Mouse (Mus musculus) urinary bladder, postnatal 4 days (tissue): ENCODE measurements around the gene Anxa8.

Experiments used
- DNase-seq, 2 experiments: peaks; one replicate each; pipeline ENCODE4 v3.0.0; 2021 to 2022; ENCODE audit warnings: low spot score in 2 of 2

Anxa8 gene

GRCm38 (mm10) chr14:34119046-34119723 is 33.4 kb downstream of the Anxa8 start:
- no peak for DNase-seq

DNA sequence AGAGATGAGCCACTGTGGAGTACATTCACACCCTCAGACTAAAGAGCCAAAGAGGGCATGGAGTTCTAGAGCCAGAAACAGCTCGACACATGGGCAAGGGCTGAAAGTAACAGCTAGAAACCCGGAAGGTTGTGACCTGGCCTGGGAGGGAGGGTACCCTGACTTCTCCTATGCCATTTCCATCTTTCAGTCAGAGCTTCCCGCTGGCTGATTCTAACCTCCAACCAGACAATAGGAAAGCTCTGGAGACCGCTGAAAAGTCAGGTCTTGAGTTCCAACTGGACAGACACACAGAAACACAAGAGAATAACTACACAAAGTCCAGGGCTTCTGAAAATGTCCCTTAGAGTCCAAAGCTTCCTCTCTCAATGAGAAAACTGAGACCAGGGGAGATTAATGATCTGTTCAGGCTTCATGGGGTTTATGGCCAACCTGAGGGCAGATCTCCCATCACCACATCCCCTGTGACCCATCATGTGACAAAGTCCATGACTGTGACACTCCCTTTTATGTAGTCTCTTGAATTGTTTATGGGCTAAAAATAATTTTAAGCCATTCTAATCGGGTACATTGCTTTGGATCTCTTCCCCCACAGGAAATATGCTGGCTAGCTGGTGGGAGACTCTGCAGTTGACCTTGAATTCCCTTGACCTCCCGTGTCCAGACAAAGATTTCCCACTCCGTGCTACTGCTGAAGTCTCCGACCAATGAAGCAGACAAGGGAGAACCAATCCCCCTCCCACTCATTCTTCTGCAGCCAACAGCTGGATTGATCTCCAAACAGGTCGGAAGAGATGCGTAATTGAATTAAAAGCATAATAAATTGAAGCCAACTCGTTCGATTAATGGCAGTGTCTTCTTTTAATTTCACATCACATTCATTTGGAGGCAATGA is 34.5 kb downstream of the Anxa8 start:
- DNase-seq: no peak

DNA sequence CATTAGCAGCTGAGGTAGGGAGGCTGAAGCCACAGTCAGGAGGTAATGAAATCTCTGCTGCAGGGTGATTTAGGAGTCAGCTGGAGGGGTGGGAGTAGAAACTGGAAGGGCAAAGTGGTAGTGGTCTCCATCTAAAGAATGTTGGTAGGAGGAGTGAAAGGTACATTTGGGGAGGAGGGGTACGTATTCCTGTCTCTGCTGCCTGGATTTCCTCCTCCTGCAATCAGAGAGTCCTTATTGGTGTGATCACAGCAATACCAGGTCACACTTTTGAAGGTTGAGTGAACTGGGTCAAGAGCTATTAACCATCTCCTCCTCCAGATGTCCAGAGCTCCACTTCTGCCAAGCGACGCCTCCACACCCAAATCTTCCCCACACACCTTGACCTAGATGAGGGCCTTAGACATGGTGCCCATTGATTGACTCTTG is 35.2 kb downstream of the Anxa8 start:
- no peak for DNase-seq

DNA sequence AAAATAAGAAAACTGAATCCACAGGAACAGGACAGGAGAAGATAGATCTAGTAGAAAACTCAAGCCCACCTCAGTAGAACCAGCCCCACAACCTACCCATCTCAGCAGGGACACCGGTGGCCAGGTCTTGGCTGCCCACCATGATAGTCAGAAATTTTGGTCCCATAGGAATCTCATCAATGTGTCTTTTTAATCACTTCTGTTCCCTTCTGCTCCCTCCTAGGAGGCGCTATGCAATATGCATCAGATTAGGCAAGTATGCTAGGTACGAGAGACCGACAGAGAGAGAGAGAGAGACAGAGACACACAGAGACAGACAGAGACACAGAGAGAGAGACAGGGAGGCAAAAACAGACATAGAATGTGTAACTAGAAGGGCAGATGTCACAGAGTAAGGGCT is 35.9 kb downstream of the Anxa8 start:
- DNase-seq: no peak

- DNase-seq: no peak
Measured at GRCm38 (mm10) chr14:34131216-34131615, 45.4 kb downstream of the Anxa8 start.

- peak in 1 of 2 experiments; percentile 10 for DNase-seq
Measured at GRCm38 (mm10) chr14:34135391-34135790, 49.6 kb downstream of the Anxa8 start.

DNA sequence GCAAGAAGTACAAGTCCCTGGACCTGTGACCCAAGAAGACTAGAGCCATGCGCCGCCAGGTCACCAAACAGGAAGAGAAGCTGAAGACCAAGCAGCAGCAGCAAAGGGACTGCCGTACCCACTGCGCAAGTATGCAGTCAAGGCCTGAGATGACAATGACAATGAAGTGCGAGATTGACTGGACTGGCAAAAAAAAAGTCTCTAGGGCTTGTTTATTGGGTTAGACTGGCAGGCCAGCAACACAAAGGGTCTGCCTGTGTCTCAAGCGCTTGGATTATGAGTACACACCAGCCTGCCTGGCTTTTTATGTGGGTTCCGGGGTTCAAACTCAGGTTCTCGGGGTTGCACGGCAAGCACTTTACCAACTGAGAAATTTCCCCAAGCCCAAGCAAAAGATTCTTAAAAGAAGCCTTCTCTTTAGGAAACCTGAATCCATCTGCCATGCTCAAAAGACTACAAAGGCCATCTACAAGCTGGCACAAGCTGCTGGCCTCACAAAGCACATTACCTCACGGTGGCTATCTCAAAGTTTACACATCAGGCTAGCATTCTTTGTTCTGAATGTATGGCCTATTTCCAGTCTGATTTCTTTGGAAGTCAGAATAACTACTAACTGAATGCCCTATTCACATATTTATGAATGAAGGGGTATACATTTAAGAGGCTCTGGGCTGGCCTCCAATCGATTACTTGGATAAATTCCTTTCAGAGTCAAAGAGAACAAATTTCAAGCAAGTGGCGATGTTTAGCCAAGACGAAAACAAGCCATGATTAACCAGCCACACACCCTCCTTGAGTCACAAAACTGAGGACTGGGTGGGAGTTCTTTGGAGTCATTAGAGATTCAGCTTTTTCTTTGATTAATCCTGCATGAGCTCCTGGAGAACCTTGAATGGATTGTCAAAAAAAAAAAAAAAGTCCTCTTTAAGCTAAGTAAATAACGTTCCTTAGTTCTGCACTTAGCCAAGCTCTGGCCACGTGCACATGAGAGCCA is 54.2 kb downstream of the Anxa8 start:
- DNase-seq: no peak

DNA sequence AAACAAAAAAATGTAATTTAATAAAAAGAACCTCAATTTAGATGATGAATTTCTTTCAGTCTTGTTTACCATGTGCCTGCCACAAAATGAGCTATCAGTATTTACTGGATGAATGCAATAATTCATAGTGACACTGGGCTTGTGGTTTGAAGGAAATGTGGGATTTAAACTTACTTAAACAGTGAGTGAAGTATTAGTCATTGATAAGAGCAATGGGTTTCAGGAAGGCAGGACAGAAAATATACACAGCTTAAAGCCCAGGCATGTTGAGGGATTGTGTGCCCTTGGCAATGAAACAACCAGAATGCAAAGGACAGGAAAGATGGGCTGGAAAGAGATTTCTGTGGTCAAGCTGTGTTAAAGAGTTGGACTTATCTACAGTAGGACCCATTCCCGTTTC is 56.5 kb downstream of the Anxa8 start:
- no peak for DNase-seq

DNA sequence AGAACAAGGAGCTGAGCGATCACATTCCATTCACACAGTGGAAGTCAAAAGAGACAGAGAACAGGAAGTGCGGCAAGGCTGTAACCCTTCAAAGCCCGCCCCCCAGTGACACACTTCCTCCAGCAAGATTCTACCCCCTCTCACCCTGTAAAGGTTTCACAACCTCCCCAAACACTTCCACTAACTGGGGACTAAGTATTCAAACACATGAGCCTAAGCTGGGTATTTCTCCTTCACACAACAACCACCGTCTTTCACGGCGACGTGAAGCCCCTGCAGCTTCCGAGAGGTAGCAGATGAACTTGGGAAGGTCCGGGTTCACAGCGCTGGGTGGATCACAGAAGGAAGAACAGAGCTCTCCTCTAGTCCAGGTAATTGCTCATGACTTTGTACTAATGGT is 57.1 kb downstream of the Anxa8 start:
- DNase-seq: no peak
